Mouse (Mus musculus) limb, embryonic 15.5 days (tissue): ENCODE data around the gene Scamp3. TPM values are rescaled to one million over a fixed set of nuclear protein-coding genes. Genes with fewer than 3 reads are reported as not detected.

Experiments
- ATAC-seq: fragments of 200-750 bp; cut with Nextera tagmentation; 2 replicates; pipeline ENCODE4 v1.8.0; 2017; ENCODE audit warnings: low read depth, moderate TSS enrichment; ENCODE audit not compliant: insufficient number of reproducible peaks, low FRiP score, low TSS enrichment
- H3K27ac ChIP-seq: fragments of 300-500 bp; sonication (generic); 2 replicates; pipeline ENCODE4 v1.5.1; 2015; ENCODE audit warnings: moderate library complexity, mild to moderate bottlenecking, inconsistent platforms
- H3K27me3 ChIP-seq: fragments of 300-500 bp; sonication (generic); 2 replicates; pipeline ENCODE4 v1.6.1; 2015; ENCODE audit warnings: inconsistent platforms
- H3K36me3 ChIP-seq: fragments of 300-500 bp; sonication (generic); 2 replicates; pipeline ENCODE4 v1.6.1; 2015; ENCODE audit warnings: inconsistent platforms
- H3K4me1 ChIP-seq: fragments of 300-500 bp; sonication (generic); 2 replicates; pipeline ENCODE4 v1.6.1; 2015; ENCODE audit warnings: inconsistent platforms
- H3K4me2 ChIP-seq: fragments of 300-500 bp; sonication (generic); 2 replicates; pipeline ENCODE4 v1.6.1; 2015; ENCODE audit warnings: mild to moderate bottlenecking, inconsistent platforms
- H3K4me3 ChIP-seq: fragments of 300-500 bp; sonication (generic); 2 replicates; pipeline ENCODE4 v1.5.1; 2015; ENCODE audit warnings: mild to moderate bottlenecking, inconsistent platforms
- H3K9ac ChIP-seq: fragments of 300-500 bp; sonication (generic); 2 replicates; pipeline ENCODE4 v1.6.1; 2015; ENCODE audit warnings: inconsistent platforms
- H3K9me3 ChIP-seq: fragments of 300-500 bp; sonication (generic); 2 replicates; pipeline ENCODE4 v1.6.1; 2016; ENCODE audit warnings: inconsistent platforms
- WGBS: fragments of 180-500 bp; shearing (Covaris S2); methylation state at CpG from one replicate; pipeline ENCODE4 v1.1.7; 2015; 5-methylcytosine and 5-hydroxymethylcytosine counted together
- polyA plus RNA-seq: library from polyadenylated mRNA; unstranded; fragments of >200 nt; fragmentation: Nextera tagmentation; extraction: Ambion mirVana; gene quantifications from 2 replicates; pipeline ENCODE4 v1.2.1, GENCODE M21; 2015

Scamp3 gene
- polyA plus RNA-seq, 1 experiment from 2014 or later: 101 TPM

DNA sequence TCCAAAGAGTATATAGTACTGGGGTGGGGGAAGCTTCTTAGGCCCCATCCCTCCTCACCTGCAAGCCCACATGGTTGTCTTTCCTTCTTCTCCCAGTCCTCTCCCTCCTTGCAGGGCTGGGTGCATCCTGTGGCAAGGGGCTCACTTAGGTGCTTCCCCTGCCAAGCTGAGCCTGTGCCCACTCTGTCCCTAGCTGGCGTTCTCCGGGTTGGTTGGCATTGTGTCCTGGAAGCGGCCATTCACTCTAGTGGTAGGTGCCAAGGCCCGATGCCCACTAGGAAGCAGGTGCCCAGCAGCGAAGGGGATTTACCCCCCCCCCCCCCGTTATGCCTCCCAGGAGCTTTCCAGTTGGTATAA is 6.7 kb downstream of the Scamp3 start:
- H3K4me1 ChIP-seq: peaks cover 36% of the 10 kb centered on the region
- WGBS: 73% methylated on average over 6 of the region's 6 CpGs
- no peaks in the 10 kb centered on the region for H3K27me3 ChIP-seq
- 0 out of 2 replicates have a peak overlapping the region, but pooled peaks have one; percentile 3 for H3K27ac ChIP-seq
- H3K4me3 ChIP-seq: peak overlapping the region; percentile 69
- peak overlapping the region; percentile 90 for H3K4me2 ChIP-seq
- peak overlapping the region; percentile 62 for H3K9ac ChIP-seq
- no peaks in the 10 kb centered on the region for H3K9me3 ChIP-seq
- ATAC-seq: no peak
- H3K36me3 ChIP-seq: peaks cover 60% of the 10 kb centered on the region

DNA sequence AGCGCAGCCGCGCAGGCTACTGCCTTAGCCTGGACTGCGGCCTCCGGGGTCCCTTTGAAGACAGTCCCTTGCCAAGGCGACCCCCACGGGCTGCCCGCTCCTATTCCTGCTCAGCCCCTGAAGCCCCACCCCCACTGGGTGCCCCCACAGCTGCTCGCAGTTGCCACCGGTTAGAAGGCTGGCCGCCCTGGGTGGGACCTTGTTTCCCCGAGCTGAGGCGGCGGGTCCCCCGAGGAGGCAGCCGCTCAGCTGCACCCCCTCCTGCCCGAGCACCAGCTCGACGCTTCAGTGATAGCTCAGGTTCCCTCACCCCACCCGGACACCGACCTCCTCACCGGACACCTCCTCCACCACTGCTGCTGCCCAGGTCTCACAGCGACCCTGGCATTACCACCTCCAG is 9.9 kb downstream of the Scamp3 start:
- no peaks in the 10 kb centered on the region for H3K9me3 ChIP-seq
- no peak overlapping the region for H3K4me2 ChIP-seq
- H3K4me3 ChIP-seq: no peak overlapping the region
- H3K27me3 ChIP-seq: no peaks in the 10 kb centered on the region
- H3K36me3 ChIP-seq: peaks cover 29% of the 10 kb centered on the region
- no peak overlapping the region for H3K9ac ChIP-seq
- 50% methylated on average over 23 of the region's 23 CpGs for WGBS
- no peak for ATAC-seq
- H3K27ac ChIP-seq: no peak overlapping the region
- peaks cover 30% of the 10 kb centered on the region for H3K4me1 ChIP-seq

DNA sequence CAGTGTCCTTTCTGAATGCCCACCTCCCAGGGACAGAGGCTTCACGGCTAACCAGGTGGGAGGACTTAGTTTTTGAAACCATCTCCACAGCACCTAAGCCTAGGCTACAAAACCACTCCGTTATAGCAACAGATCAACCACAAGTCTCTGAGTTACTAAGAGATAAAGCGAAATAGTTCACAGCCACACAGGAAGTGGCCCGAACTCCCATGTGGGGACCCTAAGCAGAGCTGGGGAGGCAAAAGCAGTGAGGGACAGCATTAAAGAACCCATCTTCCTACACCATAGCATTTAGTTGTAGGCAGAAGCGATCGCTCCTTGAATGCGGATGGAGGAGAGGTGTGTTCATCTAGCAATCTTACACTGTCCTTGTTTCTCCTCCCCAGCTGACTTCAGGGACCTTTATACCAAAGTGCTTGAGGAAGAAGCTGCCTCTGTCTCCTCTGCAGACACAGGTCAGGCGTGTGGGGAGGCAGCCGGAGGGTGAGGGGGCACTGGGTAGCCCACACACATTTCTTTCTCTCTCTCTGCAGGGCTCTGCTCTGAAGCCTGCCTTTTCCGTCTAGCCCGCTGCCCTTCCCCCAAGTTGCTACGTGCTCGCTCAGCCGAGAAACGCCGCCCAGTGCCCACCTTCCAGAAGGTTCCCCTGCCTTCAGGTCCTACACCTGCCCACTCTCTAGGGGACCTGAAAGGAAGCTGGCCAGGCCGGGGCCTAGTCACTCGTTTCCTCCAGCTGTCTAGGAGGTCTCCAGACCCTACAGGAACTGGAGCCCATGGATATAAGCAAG is 10.6 kb downstream of the Scamp3 start:
- no peak overlapping the region for H3K27ac ChIP-seq
- no peak overlapping the region for H3K4me3 ChIP-seq
- peaks cover 26% of the 10 kb centered on the region for H3K36me3 ChIP-seq
- H3K4me1 ChIP-seq: peaks cover 26% of the 10 kb centered on the region
- no peaks in the 10 kb centered on the region for H3K27me3 ChIP-seq
- H3K9me3 ChIP-seq: no peaks in the 10 kb centered on the region
- WGBS: 80% methylated on average over 18 of the region's 18 CpGs
- H3K9ac ChIP-seq: 0 out of 2 replicates have a peak overlapping the region, but pooled peaks have one; percentile 5
- ATAC-seq: no peak
- H3K4me2 ChIP-seq: no peak overlapping the region

DNA sequence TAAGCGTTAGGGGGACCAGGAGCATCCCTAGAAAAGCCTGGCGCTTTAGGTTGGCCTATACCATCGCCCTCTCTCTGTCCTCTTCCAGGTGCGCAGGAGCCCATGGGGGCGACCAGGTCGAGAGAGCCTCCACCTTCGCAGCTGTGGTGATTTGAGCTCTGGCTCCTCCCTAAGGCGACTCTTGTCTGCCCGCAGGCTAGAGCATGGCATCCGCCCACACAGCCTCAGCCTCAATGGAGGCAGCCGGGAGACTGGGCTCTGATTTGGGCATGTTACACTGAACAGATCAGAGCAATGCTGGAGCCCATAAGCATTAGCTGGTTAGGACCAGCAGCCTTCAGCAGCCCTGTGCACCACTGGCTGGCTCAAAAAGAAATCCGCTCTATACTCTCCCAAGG is 11.2 kb downstream of the Scamp3 start:
- WGBS: 68% methylated on average over 12 of the region's 12 CpGs
- no peak for ATAC-seq
- H3K9me3 ChIP-seq: no peaks in the 10 kb centered on the region

DNA sequence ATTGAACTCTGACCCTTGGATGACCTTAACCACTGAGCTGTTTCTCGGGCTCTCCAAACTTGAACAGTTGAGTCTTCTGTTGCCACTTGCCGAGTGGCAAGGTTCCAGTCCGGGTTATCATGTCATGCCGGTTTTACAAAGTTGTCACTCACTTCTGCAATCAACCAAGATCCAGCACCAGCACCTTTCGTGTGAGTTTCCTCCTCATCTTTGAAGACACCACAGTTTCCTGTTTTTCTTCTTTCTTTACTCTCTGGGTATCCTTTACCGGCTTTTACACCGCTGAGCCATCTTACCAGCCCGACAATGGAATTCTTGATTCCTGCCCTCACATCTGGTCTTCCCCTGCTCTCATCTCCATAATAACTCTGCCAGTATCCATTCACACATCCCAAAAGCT is 13.2 kb downstream of the Scamp3 start:
- Histone ChIP-seq H3K4me2 (no peak overlapping the region), H3K36me3 (peaks cover 26% of the 10 kb centered on the region), H3K27ac (no peak overlapping the region), H3K9ac (no peak overlapping the region), H3K27me3 (no peaks in the 10 kb centered on the region), H3K9me3 (no peaks in the 10 kb centered on the region), H3K4me1 (peaks cover 4% of the 10 kb centered on the region), H3K4me3 (no peak overlapping the region)
- WGBS: 75% methylated on average over 8 of the region's 8 CpGs
- ATAC-seq: no peak

More for the DNA sequence above, 11.2 kb downstream of the Scamp3 start:
- Histone ChIP-seq H3K4me2 (no peak overlapping the region), H3K27me3 (no peaks in the 10 kb centered on the region), H3K36me3 (peaks cover 26% of the 10 kb centered on the region), H3K9ac (no peak overlapping the region), H3K27ac (no peak overlapping the region), H3K4me3 (no peak overlapping the region), H3K4me1 (peaks cover 23% of the 10 kb centered on the region)

DNA sequence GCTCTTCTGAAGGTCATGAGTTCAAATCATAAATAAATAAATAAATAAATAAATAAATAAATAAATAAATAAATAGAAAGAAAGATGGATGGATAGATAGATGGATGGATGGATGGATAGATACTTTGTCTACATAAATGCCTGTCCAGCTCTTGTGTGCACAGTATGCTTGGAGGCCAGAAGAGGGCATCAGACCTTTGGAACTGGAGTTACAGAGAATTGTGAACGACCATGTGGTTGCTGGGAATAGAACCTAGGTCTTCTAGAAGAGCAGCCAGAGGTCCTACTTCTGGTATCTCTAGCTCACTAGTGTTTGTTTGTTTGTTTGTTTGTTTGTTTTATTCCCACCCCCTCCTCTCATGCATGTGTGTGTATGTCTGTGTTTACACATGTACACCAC is 16.1 kb downstream of the Scamp3 start:
- H3K4me3 ChIP-seq: no peak overlapping the region
- H3K36me3 ChIP-seq: peaks cover 7% of the 10 kb centered on the region
- no peak overlapping the region for H3K9ac ChIP-seq
- H3K27me3 ChIP-seq: no peaks in the 10 kb centered on the region
- H3K4me2 ChIP-seq: no peak overlapping the region
- H3K27ac ChIP-seq: no peak overlapping the region
- no peaks in the 10 kb centered on the region for H3K9me3 ChIP-seq
- H3K4me1 ChIP-seq: peaks cover 10% of the 10 kb centered on the region
- ATAC-seq: no peak
- 72% methylated on average over 1 of the region's 1 CpGs for WGBS

DNA sequence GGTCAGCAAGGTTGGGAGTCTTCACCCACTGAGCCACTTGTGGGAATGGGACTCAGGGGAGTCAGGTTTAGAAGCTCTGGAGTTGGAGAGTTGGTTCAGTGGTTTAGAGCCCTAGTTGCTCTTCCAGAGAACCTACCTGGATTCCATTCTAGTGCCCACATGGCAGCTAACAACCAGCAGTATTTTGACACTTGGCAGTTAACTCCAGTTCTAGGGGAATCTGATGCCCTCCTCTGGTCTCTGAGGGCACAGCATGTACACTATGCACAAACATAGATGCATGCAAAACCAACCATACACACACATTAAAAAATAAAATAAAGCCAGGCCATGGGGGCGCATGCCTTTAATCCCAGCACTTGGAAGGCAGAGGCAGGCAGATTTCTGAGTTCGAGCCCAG is 16.6 kb downstream of the Scamp3 start:
- 91% methylated on average over 2 of the region's 2 CpGs for WGBS
- Histone ChIP-seq H3K4me3 (no peak overlapping the region), H3K27ac (no peak overlapping the region), H3K9me3 (no peaks in the 10 kb centered on the region), H3K36me3 (peaks cover 2% of the 10 kb centered on the region; the same call in 1 of the 2 replicates), H3K9ac (no peak overlapping the region), H3K4me2 (no peak overlapping the region), H3K4me1 (peaks cover 10% of the 10 kb centered on the region), H3K27me3 (no peaks in the 10 kb centered on the region)
- ATAC-seq: no peak

DNA sequence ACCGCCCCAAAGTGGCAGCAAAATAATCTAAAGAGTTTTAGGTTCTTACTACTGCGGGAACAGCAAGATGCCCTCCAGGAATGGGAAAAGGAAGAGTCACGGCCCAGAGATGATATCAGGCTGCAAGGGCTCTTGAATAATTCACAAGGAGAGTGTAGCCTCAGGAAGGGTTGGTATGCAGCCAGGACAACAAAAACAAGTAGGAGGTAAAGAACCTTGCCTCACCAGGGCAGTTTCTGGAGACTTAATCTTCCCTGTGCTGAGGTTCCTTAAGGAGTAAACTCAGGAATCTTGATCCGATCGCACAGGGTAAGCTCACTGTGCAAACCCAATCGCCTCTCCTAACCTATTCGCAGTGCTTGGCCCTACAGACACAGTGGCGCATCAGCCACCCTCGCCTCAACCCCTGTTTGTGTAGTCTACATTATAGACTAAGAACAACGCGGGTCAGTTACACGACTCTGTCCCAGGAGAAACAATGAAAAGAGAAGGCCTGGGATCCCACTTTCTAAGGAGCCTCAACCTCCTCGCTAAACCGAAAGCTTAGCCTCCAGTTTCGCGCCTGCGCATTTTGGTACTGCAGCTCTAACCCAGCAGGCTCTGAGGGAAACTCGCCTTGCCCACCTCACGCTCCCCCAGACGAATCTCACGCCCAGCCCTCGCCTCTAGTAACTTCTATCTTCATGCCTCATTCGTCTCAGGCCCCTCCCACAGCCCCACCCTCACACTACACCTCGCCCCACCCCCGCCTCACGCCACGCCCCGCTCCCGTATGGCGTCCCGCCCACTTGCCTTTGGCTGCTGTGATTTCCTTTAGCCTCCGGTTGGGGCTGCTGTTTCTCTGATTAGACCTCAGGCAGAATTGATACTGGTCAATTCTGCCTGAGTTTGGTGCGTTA is 19.0 kb downstream of the Scamp3 start:
- WGBS: 9% methylated on average over 33 of the region's 33 CpGs

DNA sequence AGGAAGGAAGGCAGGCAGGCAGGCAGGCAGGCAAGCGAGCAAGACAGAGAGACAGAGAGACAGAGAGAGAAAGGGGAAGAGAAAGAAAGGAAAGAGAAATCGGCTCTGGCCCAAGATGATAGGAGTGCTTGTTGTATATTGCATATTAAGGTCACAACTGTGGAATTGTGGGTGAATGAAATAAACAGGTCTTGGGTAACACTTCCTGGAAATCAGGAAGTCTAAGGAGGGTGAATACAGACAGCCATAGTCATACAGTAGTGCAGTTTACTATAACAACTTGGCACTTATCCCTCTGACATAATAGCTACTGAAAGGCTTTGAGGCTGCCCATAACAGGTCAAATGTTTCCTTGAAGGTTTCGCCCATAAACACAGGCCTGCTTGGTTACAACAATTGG is 22.6 kb downstream of the Scamp3 start:
- Histone ChIP-seq H3K4me1 (peaks cover 17% of the 10 kb centered on the region), H3K4me3 (no peak overlapping the region), H3K4me2 (no peak overlapping the region), H3K27me3 (no peaks in the 10 kb centered on the region), H3K36me3 (peaks cover 8% of the 10 kb centered on the region), H3K9me3 (no peaks in the 10 kb centered on the region), H3K9ac (no peak overlapping the region), H3K27ac (no peak overlapping the region)
- no peak for ATAC-seq
- 76% methylated on average over 3 of the region's 3 CpGs for WGBS

More for the DNA sequence above, 19.0 kb downstream of the Scamp3 start:
- Histone ChIP-seq H3K4me2 (peak overlapping the region; percentile 65), H3K36me3 (no peaks in the 10 kb centered on the region), H3K4me1 (peaks cover 10% of the 10 kb centered on the region), H3K4me3 (peak overlapping the region; percentile 45), H3K27me3 (no peaks in the 10 kb centered on the region), H3K9me3 (no peaks in the 10 kb centered on the region), H3K9ac (0 out of 2 replicates have a peak overlapping the region, but pooled peaks have one; percentile 37), H3K27ac (peak overlapping the region; percentile 90)
- ATAC-seq: peak; percentile 97

DNA sequence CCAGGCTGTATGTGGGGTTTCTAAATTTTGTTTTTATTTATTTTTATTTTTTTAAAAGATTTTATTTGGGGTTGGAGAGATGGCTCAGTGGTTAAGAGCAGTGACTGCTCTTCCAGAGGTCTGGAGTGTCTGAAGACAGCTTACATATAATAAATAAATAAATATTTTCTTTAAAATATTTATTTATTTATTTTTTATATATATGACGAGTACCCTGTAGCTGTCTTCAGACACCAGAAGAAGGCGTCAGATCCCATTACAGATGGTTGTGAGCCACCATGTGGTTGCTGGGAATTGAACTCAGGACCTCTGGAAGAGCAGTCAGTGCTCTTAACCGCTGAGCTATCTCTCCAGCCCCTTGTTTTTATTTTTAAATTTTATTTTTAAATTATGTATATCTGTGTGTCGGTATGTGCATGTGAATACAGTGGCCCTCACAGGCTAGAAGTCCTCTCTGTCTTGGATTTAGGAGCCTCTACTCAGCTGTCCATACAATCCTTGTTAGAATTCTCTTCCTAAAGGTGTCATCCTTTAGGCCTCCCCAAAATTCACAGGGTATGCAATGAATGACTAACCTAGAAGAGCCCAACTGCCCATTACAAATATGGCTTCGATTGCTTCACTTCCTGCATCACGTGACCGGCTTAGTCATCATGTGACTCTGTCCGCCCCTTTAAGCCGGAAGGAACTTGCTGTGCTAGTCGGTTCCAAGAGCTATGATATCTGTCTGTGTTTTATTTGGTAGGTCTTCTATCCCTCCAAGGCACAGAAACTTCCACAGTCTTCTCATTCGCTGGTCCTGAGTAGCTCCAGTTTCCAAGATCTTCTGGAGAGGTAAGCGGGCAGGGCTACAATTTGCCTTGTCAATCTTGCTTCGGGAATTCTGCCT is 25.2 kb downstream of the Scamp3 start, which contains the start of gene Gba:
Gene Gba (plus strand): TSS at position 676 of the 889 bp plus-strand sequence.
- WGBS: 27% methylated on average over 13 of the region's 13 CpGs
- peak within 1 kb of the TSS; percentile 34; the same call in 1 of the 2 replicates for H3K27ac ChIP-seq
- peak; percentile 78 for ATAC-seq

DNA sequence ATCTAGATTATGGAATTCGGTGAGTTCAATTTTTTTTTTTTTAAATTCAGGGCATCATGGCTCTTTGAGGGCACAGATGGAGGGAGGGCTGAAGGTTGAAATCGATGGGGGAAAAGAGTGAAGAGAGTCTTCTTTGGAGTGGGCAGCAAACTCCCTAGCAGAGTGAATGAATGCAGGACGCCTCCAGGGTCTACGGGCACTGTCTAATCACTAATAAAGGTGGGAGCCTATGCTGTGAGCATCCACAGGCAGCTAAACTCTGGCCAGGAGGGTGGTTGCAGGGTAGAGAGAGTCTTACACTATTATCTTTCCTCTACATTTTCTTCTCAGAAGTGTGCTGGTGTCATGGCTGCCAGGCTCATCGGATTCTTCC is 25.9 kb downstream of the Scamp3 start:
- peak overlapping the region; percentile 28; the same call in 1 of the 2 replicates for H3K9ac ChIP-seq
- ATAC-seq: no peak
- H3K27ac ChIP-seq: no peak overlapping the region
- peak overlapping the region; percentile 61 for H3K4me2 ChIP-seq
- H3K27me3 ChIP-seq: no peaks in the 10 kb centered on the region
- peak overlapping the region; percentile 56 for H3K4me3 ChIP-seq
- peaks cover 7% of the 10 kb centered on the region for H3K4me1 ChIP-seq
- 38% methylated on average over 5 of the region's 5 CpGs for WGBS
- H3K36me3 ChIP-seq: peaks cover 39% of the 10 kb centered on the region
- H3K9me3 ChIP-seq: no peaks in the 10 kb centered on the region

More for the DNA sequence above, 25.2 kb downstream of the Scamp3 start, which contains the start of gene Gba:
- peak within 1 kb of the TSS; percentile 56 for H3K4me3 ChIP-seq
- H3K9me3 ChIP-seq: no peaks in the 10 kb centered on the region
- peak within 1 kb of the TSS; percentile 61 for H3K4me2 ChIP-seq
- peaks cover 33% of the 10 kb centered on the region for H3K36me3 ChIP-seq
- peak within 1 kb of the TSS; percentile 28; the same call in 1 of the 2 replicates for H3K9ac ChIP-seq
- H3K4me1 ChIP-seq: peaks cover 7% of the 10 kb centered on the region
- no peaks in the 10 kb centered on the region for H3K27me3 ChIP-seq
